Mouse (Mus musculus) embryonic facial prominence, embryonic 14.5 days (tissue): ENCODE measurements at regions not wholly inside any gene's neighbourhood (a gene's known extent, or its start where the extent isn't known, plus 50 kb on each side); places are given as distances from the start of the nearest gene placed in this dataset.

Source experiments
- ATAC-seq: fragments of 200-750 bp; cut with Nextera tagmentation; 2 replicates; pipeline ENCODE4 v1.8.0; 2017; ENCODE audit warnings: low read depth, moderate number of reproducible peaks, moderate TSS enrichment
- DNase-seq: peaks from one replicate; pipeline ENCODE4 v3.0.0-alpha.2; 2015; ENCODE audit warnings: low spot score
- H3K27ac ChIP-seq: fragments of 300-500 bp; sonication (generic); replicated peaks from 2 replicates; pipeline ENCODE4 v1.5.1; 2014; ENCODE audit warnings: low read depth, mild to moderate bottlenecking, low read length, moderate library complexity
- H3K27me3 ChIP-seq: fragments of 300-500 bp; sonication (generic); replicated peaks from 2 replicates; pipeline ENCODE4 v1.6.1; 2014; ENCODE audit warnings: low read length; ENCODE audit not compliant: control insufficient read depth, insufficient read depth
- H3K36me3 ChIP-seq: fragments of 300-500 bp; sonication (generic); 2 replicates; pipeline ENCODE4 v1.6.1; 2014; ENCODE audit warnings: low read length, mixed read lengths; ENCODE audit not compliant: control insufficient read depth, insufficient read depth
- H3K4me1 ChIP-seq: fragments of 300-500 bp; sonication (generic); 2 replicates; pipeline ENCODE4 v1.6.1; 2014; ENCODE audit warnings: antibody characterized with exemption, low read length; ENCODE audit not compliant: control insufficient read depth, insufficient read depth
- H3K4me2 ChIP-seq: fragments of 300-500 bp; sonication (generic); 2 replicates; pipeline ENCODE4 v1.6.1; 2014; ENCODE audit warnings: low read depth, mild to moderate bottlenecking, low read length, moderate library complexity, mixed read lengths
- H3K4me3 ChIP-seq: fragments of 300-500 bp; sonication (generic); 2 replicates; pipeline ENCODE4 v1.5.1; 2014; ENCODE audit warnings: low read depth, mild to moderate bottlenecking, low read length
- H3K9ac ChIP-seq: fragments of 300-500 bp; sonication (generic); 2 replicates; pipeline ENCODE4 v1.6.1; 2014; ENCODE audit warnings: low read depth, mild to moderate bottlenecking, low read length, moderate library complexity, mixed read lengths
- H3K9me3 ChIP-seq: fragments of 300-500 bp; sonication (generic); 2 replicates; pipeline ENCODE4 v1.6.1; 2016; ENCODE audit warnings: low read length; ENCODE audit not compliant: control insufficient read depth
- WGBS: fragments of 180-500 bp; shearing (Covaris S2); extraction: QIAGEN DNeasy Blood & Tissue Kit; methylation state at CpG from one replicate; pipeline ENCODE4 v1.1.7; 2014; 5-methylcytosine and 5-hydroxymethylcytosine counted together

- WGBS, result 83% methylated on average over 13 of the region's 14 CpGs
- Histone ChIP-seq H3K4me2 (no peak overlapping the region), H3K9me3 (no peaks in the 10 kb centered on the region), H3K9ac (no peak overlapping the region), H3K27me3 (no peaks in the 10 kb centered on the region), H3K4me1 (0 out of 2 replicates have a peak, but pooled peaks cover 5% of the 10 kb centered on the region), H3K36me3 (no peaks in the 10 kb centered on the region), H3K27ac (no peak overlapping the region), H3K4me3 (no peak overlapping the region)
- ATAC-seq (no peak), DNase-seq (no peak)
Measured at GRCm38 (mm10) chr19:23074602-23075570, 66.1 kb upstream of the Klf9 start.

DNA sequence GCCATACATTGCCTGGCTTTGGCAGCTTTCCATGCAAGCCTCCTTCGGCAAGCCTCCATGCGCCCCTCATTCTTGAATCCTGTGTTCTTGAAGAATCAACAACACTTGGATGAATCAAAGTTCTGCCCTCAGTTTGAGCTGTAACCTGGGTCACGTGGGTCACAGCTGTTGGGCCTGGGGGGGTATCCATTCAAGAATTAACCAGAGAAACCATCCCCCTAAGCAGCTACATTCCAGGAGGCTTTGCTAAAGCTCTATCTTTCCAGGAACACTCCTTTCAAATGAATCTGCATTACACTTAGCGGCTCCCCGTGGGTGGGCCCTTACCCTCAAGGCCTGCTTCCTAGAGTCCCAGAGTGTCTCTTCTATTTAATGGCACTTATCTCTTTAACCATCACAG lies 65.2 kb upstream of the Klf9 start:
- Histone ChIP-seq H3K27me3 (no peaks in the 10 kb centered on the region), H3K27ac (no peak overlapping the region), H3K4me2 (no peak overlapping the region), H3K4me1 (0 out of 2 replicates have a peak, but pooled peaks cover 5% of the 10 kb centered on the region), H3K9ac (no peak overlapping the region), H3K9me3 (no peaks in the 10 kb centered on the region), H3K4me3 (no peak overlapping the region), H3K36me3 (no peaks in the 10 kb centered on the region)
- 27% methylated on average over 5 of the region's 5 CpGs for WGBS
- no peak for ATAC-seq
- DNase-seq, result peak; percentile 56

- WGBS, result 74% methylated on average over 7 of the region's 7 CpGs
- DNase-seq, result no peak
Measured at GRCm38 (mm10) chr19:23085173-23085660, 55.8 kb upstream of the Klf9 start.

DNA sequence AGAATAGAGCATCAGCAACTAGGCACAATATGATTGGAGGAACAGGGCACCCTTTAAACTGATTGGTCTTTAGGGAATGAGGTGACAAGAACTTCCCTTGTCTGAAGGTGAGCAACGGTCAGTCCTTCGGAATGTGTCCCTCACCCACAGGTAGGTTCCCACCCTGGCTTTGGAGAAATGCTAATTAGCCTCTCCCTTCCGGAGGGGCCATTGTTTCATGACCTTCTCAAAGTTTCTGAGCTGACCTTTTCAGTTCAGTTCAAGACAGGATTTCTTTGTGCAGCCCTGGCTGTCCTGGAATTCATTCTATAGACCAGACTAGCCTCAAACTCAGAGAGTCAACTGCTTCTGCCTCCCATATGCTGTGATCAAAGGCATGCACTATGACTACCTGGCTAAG lies 53.5 kb upstream of the Klf9 start:
- Histone ChIP-seq H3K9me3 (no peaks in the 10 kb centered on the region), H3K4me1 (no peaks in the 10 kb centered on the region), H3K4me2 (no peak overlapping the region), H3K27me3 (no peaks in the 10 kb centered on the region), H3K27ac (no peak overlapping the region), H3K36me3 (no peaks in the 10 kb centered on the region), H3K4me3 (no peak overlapping the region), H3K9ac (no peak overlapping the region)
- DNase-seq (no peak), ATAC-seq (no peak)
- WGBS, result 86% methylated on average over 3 of the region's 3 CpGs

More at GRCm38 (mm10) chr19:23085173-23085660, 55.8 kb upstream of the Klf9 start:
- Histone ChIP-seq H3K4me3 (no peak overlapping the region), H3K9me3 (no peaks in the 10 kb centered on the region), H3K4me1 (no peaks in the 10 kb centered on the region), H3K27me3 (no peaks in the 10 kb centered on the region), H3K36me3 (no peaks in the 10 kb centered on the region), H3K9ac (no peak overlapping the region), H3K27ac (no peak overlapping the region), H3K4me2 (no peak overlapping the region)
- no peak for ATAC-seq

- DNase-seq, result no peak
- no peak for ATAC-seq
- H3K4me3 ChIP-seq, result no peak overlapping the region
- no peaks in the 10 kb centered on the region for H3K9me3 ChIP-seq
- no peak overlapping the region; the same call in 1 of the 2 replicates for H3K27ac ChIP-seq
- no peak overlapping the region for H3K4me2 ChIP-seq
- no peaks in the 10 kb centered on the region for H3K4me1 ChIP-seq
- WGBS, result 100% methylated on average over 1 of the region's 1 CpGs
- no peak overlapping the region for H3K9ac ChIP-seq
- H3K27me3 ChIP-seq, result no peaks in the 10 kb centered on the region
- H3K36me3 ChIP-seq, result no peaks in the 10 kb centered on the region
Measured at GRCm38 (mm10) chr19:23089081-23089480, 51.9 kb upstream of the Klf9 start.

DNA sequence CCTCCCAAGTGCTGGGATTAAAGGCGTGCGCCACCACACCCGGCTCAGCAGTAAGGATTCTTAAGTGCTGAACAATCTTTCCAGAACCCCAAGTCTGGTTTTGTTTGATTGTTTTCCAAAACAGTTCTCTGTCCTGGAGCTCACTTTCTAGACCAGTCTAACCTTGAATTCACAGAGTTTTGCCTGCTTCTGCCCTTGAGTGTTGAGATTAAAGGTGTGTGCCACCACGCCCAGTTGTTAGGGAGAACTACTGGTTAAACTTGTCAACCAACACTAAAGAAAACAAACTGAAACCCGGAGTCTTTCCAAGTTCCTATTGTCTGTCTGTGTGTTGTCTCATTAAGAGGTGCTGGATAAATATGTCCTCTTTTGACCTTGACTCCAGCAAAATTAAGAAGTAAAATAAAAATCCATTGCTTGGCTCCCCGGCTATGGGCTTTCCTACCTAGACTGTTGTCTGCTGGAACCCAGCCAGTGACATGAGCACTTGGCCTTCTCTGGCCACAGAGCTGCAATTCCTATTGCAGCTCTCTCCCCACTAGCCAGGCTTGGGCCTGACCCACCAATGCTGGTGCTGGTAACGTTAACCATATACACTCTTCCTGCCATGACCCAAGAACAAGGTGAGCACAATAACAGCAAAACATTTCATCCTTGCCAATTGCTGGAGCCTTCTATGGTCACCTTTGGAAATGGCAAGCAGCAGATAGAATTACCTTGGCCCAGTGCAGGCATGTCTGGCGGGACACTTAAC lies 51.1 kb upstream of the Klf9 start:
- ATAC-seq, result no peak
- H3K4me2 ChIP-seq, result no peak overlapping the region
- WGBS, result 84% methylated on average over 8 of the region's 8 CpGs

More for the DNA sequence above, 51.1 kb upstream of the Klf9 start:
- Histone ChIP-seq H3K36me3 (no peaks in the 10 kb centered on the region), H3K4me3 (no peak overlapping the region), H3K27ac (no peak overlapping the region), H3K4me1 (no peaks in the 10 kb centered on the region), H3K9ac (no peak overlapping the region), H3K27me3 (no peaks in the 10 kb centered on the region), H3K9me3 (no peaks in the 10 kb centered on the region)
- DNase-seq, result no peak
